Mouse (Mus musculus): ENCODE results near the gene Slc15a1. TPM values are rescaled to one million over a fixed set of nuclear protein-coding genes. Genes with fewer than 3 reads are reported as not detected.

The Slc15a1 gene
- total and polyA plus RNA-seq, 2 experiments from 2014 or later: 0.18 TPM; not detected in 1

GRCm38 (mm10) chr14:121541262-121541661 is 36.2 kb upstream of the Slc15a1 start:
- 70% methylated on average over 7 of the region's 7 CpGs for WGBS
- no peak for TF ChIP-seq CTCF (IDR thresholded peaks at IDR 0.05; ENCODE audit: low read depth)

GRCm38 (mm10) chr14:121534501-121534900 is 29.4 kb upstream of the Slc15a1 start:
- Histone ChIP-seq H3K9me3 (ENCODE audit: low read length) (no peaks in the 10 kb centered on the region), H3K27ac (ENCODE audit: low read depth, low read length) (no peak overlapping the region), H3K36me3 (ENCODE audit: insufficient read depth) (no peaks in the 10 kb centered on the region), H3K27me3 (ENCODE audit: insufficient read depth, low read length) (no peaks in the 10 kb centered on the region), H3K9ac (no peak overlapping the region), H3K4me3 (ENCODE audit: low read depth, low read length) (no peak overlapping the region), H3K4me2 (ENCODE audit: low read depth) (no peak overlapping the region), H3K4me1 (ENCODE audit: insufficient read depth) (no peaks in the 10 kb centered on the region)
- DNase-seq (no peak), ATAC-seq (no peak)
- TF ChIP-seq CTCF (IDR thresholded peaks at IDR 0.05; ENCODE audit: low read depth): no peak
- 86% methylated on average over 3 of the region's 3 CpGs for WGBS

More at GRCm38 (mm10) chr14:121541262-121541661, 36.2 kb upstream of the Slc15a1 start:
- Histone ChIP-seq H3K9me3 (ENCODE audit: low read length) (no peaks in the 10 kb centered on the region), H3K4me2 (ENCODE audit: low read depth) (no peak overlapping the region), H3K4me1 (ENCODE audit: insufficient read depth) (no peaks in the 10 kb centered on the region), H3K27ac (ENCODE audit: low read depth, low read length) (no peak overlapping the region), H3K9ac (no peak overlapping the region), H3K4me3 (ENCODE audit: low read depth, low read length) (no peak overlapping the region), H3K36me3 (ENCODE audit: insufficient read depth) (peaks cover 31% of the 10 kb centered on the region), H3K27me3 (ENCODE audit: insufficient read depth, low read length) (no peaks in the 10 kb centered on the region)
- no peak for ATAC-seq
- no peak for DNase-seq

GRCm38 (mm10) chr14:121530853-121531252 is 25.8 kb upstream of the Slc15a1 start:
- Histone ChIP-seq H3K36me3 (ENCODE audit: insufficient read depth) (no peaks in the 10 kb centered on the region), H3K9ac (no peak overlapping the region), H3K4me1 (ENCODE audit: insufficient read depth) (no peaks in the 10 kb centered on the region), H3K4me3 (ENCODE audit: low read depth, low read length) (no peak overlapping the region), H3K27me3 (ENCODE audit: insufficient read depth, low read length) (no peaks in the 10 kb centered on the region), H3K4me2 (ENCODE audit: low read depth) (no peak overlapping the region), H3K27ac (ENCODE audit: low read depth, low read length) (no peak overlapping the region), H3K9me3 (ENCODE audit: low read length) (no peaks in the 10 kb centered on the region)
- no peak for ATAC-seq
- WGBS: 86% methylated on average over 9 of the region's 9 CpGs
- TF ChIP-seq CTCF (IDR thresholded peaks at IDR 0.05; ENCODE audit: low read depth): no peak
- DNase-seq: no peak

GRCm38 (mm10) chr14:121527883-121528282 is 22.8 kb upstream of the Slc15a1 start:
- WGBS: 80% methylated on average over 3 of the region's 3 CpGs

GRCm38 (mm10) chr14:121527201-121527600 is 22.1 kb upstream of the Slc15a1 start:
- Histone ChIP-seq H3K36me3 (ENCODE audit: insufficient read depth) (no peaks in the 10 kb centered on the region), H3K9ac (no peak overlapping the region), H3K4me1 (ENCODE audit: insufficient read depth) (no peaks in the 10 kb centered on the region), H3K9me3 (ENCODE audit: low read length) (no peaks in the 10 kb centered on the region), H3K27me3 (ENCODE audit: insufficient read depth, low read length) (no peaks in the 10 kb centered on the region), H3K4me3 (ENCODE audit: low read depth, low read length) (no peak overlapping the region), H3K4me2 (ENCODE audit: low read depth) (no peak overlapping the region), H3K27ac (ENCODE audit: low read depth, low read length) (no peak overlapping the region)
- DNase-seq (no peak), ATAC-seq (no peak)
- 73% methylated on average over 1 of the region's 1 CpGs for WGBS
- no peak for TF ChIP-seq CTCF (IDR thresholded peaks at IDR 0.05; ENCODE audit: low read depth)

More at GRCm38 (mm10) chr14:121527883-121528282, 22.8 kb upstream of the Slc15a1 start:
- TF ChIP-seq CTCF (IDR thresholded peaks at IDR 0.05; ENCODE audit: low read depth): no peak
- no peak overlapping the region for H3K4me2 ChIP-seq (ENCODE audit: low read depth)
- H3K9me3 ChIP-seq (ENCODE audit: low read length): no peaks in the 10 kb centered on the region
- H3K27ac ChIP-seq (ENCODE audit: low read depth, low read length): no peak overlapping the region
- H3K36me3 ChIP-seq (ENCODE audit: insufficient read depth): no peaks in the 10 kb centered on the region
- H3K27me3 ChIP-seq (ENCODE audit: insufficient read depth, low read length): no peaks in the 10 kb centered on the region
- no peak for DNase-seq
- H3K4me3 ChIP-seq (ENCODE audit: low read depth, low read length): no peak overlapping the region
- no peak overlapping the region for H3K9ac ChIP-seq
- no peak for ATAC-seq
- H3K4me1 ChIP-seq (ENCODE audit: insufficient read depth): no peaks in the 10 kb centered on the region

- Histone ChIP-seq H3K4me1 (ENCODE audit: insufficient read depth) (no peaks in the 10 kb centered on the region), H3K4me3 (ENCODE audit: low read depth, low read length) (no peak overlapping the region), H3K4me2 (ENCODE audit: low read depth) (no peak overlapping the region), H3K36me3 (ENCODE audit: insufficient read depth) (no peaks in the 10 kb centered on the region), H3K27me3 (ENCODE audit: insufficient read depth, low read length) (no peaks in the 10 kb centered on the region), H3K27ac (ENCODE audit: low read depth, low read length) (no peak overlapping the region), H3K9me3 (ENCODE audit: low read length) (no peaks in the 10 kb centered on the region), H3K9ac (no peak overlapping the region)
- TF ChIP-seq CTCF (IDR thresholded peaks at IDR 0.05; ENCODE audit: low read depth): no peak
- ATAC-seq (no peak), DNase-seq (peak; percentile 10)
- WGBS: 69% methylated on average over 4 of the region's 4 CpGs
These were observed 16.7 kb upstream of the Slc15a1 start for GRCm38 (mm10) chr14:121521709-121522108.

GRCm38 (mm10) chr14:121516881-121517280 is 11.8 kb upstream of the Slc15a1 start:
- no peak for TF ChIP-seq CTCF (IDR thresholded peaks at IDR 0.05; ENCODE audit: low read depth)
- ATAC-seq: no peak
- DNase-seq: no peak
- 78% methylated on average over 5 of the region's 5 CpGs for WGBS
- H3K4me2 ChIP-seq (ENCODE audit: low read depth): no peak overlapping the region
- H3K27me3 ChIP-seq (ENCODE audit: insufficient read depth, low read length): no peaks in the 10 kb centered on the region
- no peaks in the 10 kb centered on the region for H3K4me1 ChIP-seq (ENCODE audit: insufficient read depth)
- H3K36me3 ChIP-seq (ENCODE audit: insufficient read depth): no peaks in the 10 kb centered on the region
- no peak overlapping the region for H3K4me3 ChIP-seq (ENCODE audit: low read depth, low read length)
- H3K27ac ChIP-seq (ENCODE audit: low read depth, low read length): no peak overlapping the region
- H3K9ac ChIP-seq: no peak overlapping the region
- no peaks in the 10 kb centered on the region for H3K9me3 ChIP-seq (ENCODE audit: low read length)
